Mouse (Mus musculus): Measurements from ENCODE around the gene Ccsap.
A peak's percentile ranks its signal among the peaks of the same experiment; 100 is the strongest.

Ccsap gene

DNA sequence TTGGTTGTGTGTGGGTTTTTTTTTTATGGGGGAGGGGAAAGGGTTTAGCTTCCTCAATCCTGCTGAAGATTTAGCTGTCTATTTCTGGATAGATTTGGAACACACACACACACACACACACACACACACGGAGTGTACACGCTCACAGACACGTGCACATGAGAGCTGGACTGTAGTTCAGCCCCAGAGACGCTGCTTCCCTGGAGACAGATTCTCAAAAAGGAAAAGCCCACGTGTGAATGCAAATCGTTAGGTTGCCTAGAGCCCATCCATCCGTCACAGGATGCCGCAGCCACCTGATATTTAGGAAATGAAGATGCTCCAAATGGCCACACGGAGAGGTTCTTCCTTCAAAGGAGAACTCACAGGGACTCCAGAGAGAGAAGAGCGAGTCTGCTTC lies 20.3 kb upstream of the Ccsap start:
- DNase-seq (ENCODE audit: low read depth, low spot score): no peak

DNA sequence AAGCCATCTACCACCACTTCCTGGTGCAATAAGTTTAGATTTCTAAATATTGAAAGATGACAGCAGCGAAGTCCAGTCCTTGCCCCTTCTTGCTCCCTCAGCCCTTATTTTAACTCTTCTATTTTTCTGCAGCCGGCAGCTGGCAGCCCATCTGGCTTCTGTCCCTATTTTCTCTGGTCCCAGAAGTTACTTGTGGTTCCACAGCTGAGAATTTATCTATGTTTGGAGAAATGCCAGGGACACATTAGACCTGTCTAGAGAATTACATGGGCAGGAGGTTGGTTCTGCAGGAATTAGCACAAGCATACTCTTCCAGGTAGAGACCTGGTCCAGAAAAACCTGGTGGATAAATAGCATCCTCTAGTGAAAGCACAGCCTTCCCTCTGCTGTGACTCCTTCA lies 17.9 kb upstream of the Ccsap start:
- DNase-seq (ENCODE audit: low read depth, low spot score): no peak

DNA sequence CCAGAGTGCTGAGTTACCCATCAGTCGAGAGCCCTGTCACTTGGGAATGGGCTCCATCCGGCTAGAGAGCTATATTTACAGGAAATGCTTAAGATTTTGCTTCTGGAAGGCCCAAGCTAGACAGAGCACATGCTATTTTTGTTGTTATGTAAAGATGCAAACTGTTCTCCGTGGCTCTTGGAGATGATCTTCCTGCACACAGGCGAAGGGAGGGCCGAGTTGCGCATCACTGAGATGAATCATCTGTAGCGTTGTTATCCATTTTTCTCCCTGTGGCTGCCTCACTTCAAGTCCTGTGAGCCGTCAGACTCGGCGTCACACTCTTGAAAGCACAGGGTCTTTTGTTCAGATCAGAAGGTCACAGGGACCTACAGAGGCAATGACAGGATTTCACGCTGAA lies 14.3 kb upstream of the Ccsap start:
- DNase-seq (ENCODE audit: low read depth, low spot score): no peak

DNA sequence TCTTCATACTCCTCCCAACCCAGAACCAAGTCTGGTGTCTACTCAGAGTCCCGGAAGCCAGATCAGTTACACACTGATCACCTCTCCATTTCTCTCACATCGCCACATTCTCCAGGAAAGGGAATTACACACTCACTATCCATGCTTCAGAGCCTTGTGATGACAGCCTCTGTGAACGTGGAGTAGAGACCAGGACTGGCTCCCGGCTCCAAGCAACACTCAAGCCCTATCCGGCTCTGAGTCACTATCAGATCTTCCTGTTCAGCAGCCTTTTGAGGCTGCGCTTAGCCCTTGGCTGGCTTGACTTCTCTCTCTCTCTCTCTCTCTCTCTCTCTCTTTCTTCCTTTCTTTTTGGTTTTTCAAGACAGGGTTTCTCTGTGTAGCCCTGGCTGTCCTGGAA lies 13.4 kb upstream of the Ccsap start:
- no peak for DNase-seq (ENCODE audit: low read depth, low spot score)

DNA sequence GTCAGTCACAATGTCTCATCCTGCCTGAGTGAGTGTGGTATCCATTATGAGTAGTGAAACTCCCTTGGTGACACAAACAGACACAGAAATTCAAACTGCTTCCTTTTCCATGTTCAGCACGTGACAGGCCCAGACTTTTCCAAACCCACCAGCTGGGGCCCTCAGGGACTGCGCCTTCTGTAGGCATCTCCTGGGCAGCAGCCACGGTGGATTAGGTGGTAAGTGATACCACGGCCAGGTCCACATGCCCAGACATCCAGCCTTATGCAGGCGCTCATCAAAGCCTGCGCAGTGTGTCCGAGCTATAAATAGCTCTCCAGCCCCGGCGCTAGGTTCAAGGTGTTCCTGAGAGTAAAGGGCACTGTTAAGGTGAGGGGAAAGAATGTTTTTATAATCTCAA lies 12.0 kb upstream of the Ccsap start:
- no peak for DNase-seq (ENCODE audit: low read depth, low spot score)

DNA sequence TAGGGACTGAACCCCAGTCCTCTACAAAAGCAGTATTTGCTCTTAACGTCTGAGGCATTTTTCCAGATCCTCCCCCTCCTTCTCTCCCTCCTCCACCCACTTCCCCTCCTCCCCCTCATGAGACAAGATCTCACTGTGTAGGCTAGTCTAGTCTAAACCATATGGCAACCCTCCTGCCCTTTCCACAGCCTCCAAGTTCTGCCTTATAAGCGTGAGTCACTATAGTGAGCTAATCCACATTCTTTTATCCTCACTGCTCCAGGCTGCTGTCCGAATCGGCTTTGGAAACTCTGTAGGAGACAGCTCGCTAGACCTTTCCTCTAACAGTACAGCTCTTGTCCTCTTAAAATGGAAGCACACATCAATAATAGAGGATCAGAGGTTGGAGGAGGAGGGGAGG lies 7.0 kb upstream of the Ccsap start:
- DNase-seq (ENCODE audit: low read depth, low spot score): no peak

DNA sequence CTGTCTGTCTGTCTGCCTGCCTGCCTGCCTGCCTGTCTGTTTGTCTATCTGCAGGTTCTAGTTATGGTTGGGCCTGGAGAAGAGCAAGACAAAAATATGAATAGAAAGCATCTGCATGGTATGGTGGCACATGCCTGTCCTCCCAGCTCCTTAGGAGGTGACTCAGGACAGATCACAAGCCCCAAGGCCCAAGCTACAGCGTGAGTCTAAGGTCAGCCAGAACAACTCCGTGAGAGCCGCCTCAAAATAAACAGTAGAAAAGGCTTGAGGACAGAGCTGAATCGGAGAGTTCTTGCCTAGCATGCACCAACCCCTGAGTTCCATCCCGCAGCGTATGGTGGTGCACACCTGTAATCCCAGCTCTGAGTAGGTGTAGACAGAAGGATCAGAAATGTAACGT lies 5.8 kb upstream of the Ccsap start:
- DNase-seq (ENCODE audit: low read depth, low spot score): no peak

DNA sequence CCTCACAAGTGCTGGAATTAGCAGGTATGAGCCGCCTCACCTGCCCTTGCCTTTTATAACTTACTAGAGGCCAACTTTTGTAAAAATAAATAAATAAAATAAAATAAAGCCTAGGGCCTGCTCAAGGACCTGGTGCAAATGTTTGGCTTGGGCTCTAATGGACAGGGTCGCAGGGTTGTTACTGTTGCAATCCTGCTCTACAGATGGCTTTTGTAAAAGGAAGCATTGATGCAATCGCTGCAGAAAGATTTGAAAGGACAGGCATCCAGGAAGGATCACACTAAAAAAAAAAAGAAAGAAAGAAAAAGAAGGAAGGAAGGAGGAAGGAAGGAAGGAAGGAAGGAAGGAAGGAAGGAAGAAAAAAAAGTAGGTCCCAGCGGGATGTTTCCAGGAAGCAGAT lies 377 bp upstream of the Ccsap start:
- no peak for DNase-seq (ENCODE audit: low read depth, low spot score)

DNA sequence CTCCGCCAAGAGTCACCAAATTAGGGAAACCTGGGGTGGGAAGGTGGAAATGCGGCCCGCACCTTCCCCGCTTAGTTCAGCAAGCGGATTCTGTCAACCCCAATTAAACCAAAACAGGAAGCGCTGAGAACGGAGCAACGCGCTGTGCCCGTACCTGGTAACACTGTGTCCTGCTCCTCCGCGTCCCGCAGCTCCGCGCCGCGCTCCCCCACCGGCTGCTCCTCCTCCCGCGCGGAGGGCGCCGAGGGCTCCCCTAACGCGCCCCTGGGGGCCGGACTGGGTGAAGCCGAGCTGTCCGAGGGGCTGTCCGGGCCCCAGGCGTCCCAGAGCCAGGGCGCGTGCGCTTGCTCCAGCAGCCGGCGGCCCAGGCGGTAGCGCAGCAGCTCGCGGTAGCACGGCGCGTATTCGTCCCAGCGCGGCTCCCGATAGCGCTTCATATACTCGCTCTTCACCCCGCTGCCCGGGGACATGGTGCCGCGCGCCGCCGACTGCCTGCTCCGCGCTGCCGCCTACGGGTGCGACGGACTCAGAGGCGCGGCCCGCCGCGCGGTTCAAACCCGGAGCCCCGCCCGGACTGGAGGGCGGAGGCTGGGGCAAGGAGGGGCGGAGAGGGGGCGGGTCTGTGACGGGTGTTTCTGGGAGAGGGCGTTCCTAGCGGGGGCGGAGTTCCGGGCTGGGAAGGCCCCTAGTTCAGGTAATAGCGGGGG lies 915 bp downstream of the Ccsap start:
- DNase-seq (ENCODE audit: low read depth, low spot score): peak; percentile 93

DNA sequence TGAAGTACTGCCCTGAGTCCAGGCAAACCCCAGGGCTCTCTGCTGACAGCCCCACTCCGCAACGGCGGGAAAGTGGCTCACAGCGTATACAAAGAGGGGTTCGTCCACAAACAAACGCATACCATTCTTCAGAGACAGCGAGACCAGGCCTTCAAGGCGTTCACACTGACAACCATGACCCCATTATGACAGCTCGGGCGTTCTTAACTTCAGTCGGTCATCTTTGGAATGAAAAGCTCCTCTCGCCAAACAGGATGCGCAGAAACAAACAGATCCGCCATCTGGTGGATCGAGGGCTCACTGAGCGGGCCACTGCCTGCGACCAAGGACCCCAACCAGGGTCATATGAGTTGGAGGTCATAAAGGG lies 1.5 kb downstream of the Ccsap start:
- no peak for DNase-seq (ENCODE audit: low read depth, low spot score)

DNA sequence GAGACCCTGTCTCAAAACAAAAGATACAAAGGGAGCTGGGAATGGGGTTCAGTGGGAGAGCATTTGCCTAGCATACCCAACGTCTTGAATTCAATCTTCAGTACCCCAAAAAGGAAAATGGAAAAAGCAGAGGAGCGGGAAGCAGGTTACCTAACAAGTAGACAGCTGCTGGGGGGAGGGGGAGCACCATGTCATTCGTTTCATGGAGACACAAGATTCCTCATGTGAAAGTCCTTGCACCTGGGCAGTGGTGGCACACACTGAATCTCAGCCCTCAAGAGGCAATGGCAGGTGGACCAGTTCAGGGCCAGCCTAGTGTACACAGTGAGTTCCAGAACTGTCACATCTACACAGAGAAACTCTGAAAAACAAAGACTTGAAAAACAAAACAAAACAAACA lies 2.6 kb downstream of the Ccsap start:
- no peak for DNase-seq (ENCODE audit: low read depth, low spot score)

DNA sequence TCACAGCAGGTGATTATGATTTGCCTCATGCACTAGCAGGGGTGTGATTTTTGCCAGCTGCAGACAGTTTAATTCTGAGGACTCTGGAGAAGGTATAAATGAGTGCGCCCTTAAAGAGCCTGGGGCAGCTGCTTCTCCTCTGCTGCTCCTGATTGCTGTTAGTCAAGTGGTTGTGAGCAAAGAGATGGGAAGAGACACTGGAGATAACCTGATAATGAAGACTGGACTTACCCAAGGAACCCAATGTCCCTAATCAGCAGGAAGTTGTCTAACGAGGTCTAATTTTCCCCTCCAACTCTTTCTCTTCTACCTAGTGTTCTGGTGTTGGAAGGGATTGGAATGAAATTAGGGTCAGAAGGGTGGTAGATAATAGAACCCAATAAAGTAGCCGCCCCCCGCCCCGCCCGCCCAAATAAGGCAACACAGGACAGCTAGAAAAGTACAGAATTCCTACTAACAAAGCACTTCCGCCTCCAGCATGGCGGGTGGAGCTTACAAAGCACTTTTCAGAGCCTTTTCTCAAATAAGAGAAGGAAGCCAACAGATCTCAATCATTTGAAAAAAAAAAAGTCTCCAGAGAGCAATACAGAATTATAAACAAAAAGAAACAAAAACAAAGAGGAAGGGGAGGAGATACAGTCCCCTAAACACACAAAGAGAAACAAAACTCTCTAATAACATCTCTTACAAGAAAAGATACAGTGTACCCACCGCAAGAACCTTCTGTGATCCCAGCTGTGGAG lies 5.1 kb downstream of the Ccsap start:
- no peak for DNase-seq (ENCODE audit: low read depth, low spot score)

DNA sequence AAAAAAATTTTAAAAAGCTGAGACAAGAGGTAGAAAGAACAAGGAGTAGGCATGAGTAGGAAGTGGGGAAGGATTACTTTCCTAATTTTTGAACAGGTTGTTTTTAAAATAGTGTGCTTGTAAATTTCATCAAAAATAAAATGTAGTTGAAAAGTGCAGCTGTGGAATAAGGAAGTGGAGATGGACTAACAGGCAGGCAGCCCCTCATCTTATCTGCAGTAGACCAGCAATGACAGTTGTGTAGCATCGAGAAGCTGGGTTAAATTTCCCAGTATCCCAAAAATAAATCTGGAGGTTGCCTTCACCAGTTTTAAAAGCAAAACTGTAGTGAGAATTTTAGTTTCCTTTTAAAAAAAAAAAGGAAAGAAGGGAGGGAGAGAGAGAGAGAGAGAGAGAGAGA lies 5.8 kb downstream of the Ccsap start:
- DNase-seq (ENCODE audit: low read depth, low spot score): no peak

DNA sequence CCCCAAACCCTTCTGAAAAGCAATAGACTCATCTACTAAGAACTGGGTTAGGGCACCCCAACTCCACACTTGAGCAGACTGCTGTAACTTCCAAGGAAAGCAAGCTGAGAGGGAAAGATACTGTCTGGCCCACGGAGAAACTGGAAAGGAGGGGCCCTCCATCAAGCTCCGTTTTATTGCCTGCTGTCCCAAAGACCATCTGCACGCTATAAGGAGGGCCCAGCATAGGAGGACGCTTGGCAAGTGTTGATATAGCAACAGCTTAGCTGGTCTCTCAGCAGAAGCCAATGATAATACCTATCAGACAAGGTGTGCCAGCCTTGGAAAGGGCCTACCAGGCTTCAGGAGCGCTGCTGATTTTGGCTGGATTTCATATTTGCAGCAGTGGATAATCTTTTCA lies 8.4 kb downstream of the Ccsap start:
- DNase-seq (ENCODE audit: low read depth, low spot score): no peak

DNA sequence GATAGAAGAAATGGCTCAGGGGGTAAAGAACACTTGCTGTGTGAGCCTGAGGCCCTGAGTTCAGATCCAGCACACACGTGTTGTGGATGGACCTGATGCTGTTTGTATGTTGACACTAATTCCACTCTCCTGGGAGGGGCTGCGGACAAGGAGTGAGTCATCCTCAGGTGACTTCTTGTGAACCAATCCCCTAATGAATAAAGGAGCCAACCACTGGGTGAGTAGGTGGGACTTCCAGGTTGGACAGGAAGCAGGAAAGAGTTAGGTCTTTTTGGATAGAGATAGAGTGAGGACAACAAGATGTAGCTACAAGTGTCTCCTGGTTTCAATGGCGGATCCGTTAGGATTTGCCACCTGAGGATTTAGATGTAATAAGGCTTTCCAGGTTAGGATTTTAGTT lies 10.7 kb downstream of the Ccsap start:
- peak; percentile 91 for DNase-seq (ENCODE audit: low read depth, low spot score)

DNA sequence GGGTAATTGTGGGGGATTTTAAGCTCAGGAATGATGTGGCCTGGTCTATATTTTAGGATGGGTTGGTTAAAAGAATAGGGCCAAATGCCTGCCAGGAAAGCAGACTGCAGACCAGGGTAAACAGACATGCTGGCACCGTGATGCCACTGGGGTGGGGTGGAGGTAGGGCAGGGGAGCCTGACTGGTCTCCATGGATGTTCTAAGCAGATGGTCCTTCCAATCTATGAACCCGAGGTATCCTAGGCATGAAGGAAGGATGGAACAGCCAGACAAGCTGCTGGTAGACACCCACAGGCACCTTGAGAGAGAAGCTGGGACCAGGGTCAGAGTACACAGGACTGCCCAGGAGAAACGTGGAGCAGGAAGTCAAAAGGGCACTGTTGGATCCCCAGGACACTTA lies 12.5 kb downstream of the Ccsap start:
- no peak for DNase-seq (ENCODE audit: low read depth, low spot score)

DNA sequence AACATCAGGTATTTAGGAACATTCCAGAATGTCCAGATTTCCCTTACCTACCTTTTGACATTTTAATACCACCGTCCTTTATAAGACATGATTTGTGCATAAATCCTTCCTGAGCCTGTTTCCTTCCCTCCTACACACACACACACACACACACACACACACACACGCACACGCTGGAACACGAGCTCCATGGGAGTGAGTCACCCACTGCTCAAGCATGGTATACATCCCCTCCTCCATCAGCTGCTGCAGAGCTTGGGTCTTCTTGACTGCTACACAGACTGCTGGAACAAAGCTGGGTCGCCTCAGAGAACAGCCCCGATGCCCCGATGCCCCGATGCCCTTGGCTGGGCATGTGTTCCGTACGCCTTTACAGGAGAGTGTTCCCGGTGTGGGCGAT lies 13.5 kb downstream of the Ccsap start:
- no peak for DNase-seq (ENCODE audit: low read depth, low spot score)

DNA sequence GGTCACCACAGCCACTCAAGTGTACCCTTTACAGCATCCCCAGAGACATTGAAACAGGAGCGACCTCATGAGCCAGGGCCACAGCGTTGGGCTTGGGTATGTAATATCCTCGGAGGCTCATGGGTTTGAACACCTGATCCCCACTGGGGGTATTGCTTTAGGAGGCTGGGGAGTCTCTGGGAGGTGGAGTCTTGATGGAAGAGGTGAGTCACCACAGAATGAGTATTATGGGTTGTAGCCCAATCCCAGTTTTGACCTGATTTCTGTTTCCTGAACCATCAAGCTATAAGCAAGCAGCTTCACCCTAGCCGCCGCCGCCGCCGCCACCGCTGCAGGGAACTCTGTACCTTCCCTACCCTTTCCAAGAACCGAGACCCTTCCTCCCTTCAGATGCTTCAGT lies 14.0 kb downstream of the Ccsap start:
- no peak for DNase-seq (ENCODE audit: low read depth, low spot score)

DNA sequence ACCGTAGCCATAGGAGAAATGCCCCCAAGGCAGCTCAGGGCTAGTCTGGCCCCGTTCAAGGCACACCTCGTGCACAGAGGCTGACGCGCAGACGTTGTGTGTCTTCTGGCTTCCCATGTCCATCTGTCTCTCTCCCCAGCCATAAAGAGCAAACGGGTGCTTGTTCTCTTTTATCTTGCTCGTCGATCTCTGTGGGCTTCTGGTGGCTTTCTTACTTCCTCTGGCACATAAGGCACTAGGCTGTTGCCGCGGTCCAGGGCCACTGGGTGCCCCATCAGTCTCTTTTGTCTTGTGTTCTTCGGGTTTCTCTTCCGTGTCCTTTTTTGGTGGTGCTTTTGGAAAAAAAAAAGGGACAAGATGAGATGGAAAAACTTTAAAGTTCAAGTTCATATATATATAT lies 14.9 kb downstream of the Ccsap start:
- no peak for DNase-seq (ENCODE audit: low read depth, low spot score)

DNA sequence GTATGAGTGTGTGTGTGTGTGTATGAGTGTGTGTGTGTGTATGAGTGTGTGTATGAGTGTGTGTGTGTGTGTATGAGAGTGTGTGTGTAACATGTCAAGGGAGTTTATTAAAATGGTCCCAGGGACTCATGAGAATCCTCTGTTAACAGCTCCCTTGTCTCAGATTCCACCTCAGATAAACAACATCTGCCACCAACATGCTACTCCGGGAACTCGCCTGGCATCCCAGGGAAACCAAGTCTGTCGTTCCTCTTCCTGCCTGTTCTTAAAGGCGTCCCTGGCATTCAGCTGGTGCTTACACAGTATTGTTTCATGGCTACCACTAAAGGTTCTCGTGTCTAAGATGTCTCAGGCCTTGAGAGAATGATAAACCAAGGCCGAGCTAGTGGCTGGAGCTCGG lies 15.7 kb downstream of the Ccsap start:
- DNase-seq (ENCODE audit: low read depth, low spot score): no peak

DNA sequence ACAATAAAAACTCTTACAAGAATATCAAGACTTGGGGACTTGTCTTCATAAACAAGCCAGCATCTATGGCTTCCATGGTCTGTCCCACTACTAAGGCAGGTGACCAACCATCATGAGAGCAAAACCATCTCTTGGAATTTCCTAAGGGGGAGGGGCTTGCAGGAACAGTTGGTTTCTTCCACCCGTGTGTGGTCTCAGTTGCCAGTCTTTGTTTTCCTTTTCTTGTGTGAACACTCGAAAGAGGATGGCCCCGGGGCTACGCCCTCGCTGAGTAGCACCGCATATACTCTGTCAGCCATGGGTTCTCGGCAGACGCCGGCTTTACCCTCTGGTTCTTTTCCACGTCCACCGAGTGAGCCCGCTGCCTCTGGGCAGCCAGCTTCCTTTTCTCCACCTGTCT lies 17.9 kb downstream of the Ccsap start:
- DNase-seq (ENCODE audit: low read depth, low spot score): peak; percentile 68

DNA sequence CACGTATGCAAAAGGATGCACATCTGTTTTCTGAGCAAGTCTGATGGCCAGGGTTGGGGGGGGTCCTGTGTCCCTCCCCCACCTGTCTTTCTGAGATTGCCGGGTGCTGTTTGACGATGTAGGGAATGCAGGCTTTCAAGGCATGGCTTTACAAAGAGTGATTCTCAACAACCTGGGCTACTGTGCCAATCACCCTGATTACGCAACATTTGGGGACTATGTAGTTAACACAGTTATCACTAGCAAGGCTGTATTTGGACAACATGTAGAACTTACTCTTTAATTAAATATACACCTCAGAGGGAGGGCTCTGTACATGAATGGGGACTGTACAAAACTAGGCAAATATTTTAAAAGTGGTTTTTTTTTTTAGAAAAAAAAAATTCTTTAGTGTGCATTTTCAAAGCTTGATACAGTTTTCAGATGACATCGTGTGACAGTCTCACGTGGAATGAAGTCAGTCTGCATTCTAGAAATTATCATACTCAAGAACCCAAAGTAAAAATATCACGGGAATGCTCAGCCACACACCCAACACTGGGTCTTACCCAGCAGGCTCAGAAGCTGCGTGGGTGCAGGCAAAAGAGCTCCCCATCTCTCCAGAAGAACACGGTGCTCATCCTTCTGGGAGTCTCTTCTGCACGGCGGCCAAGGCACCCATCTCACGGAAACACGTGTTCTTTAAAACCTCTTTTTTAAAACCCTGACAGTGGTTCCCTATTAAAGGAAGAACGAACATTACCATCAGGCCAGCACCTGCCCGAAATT lies 19.2 kb downstream of the Ccsap start:
- DNase-seq (ENCODE audit: low read depth, low spot score): no peak

DNA sequence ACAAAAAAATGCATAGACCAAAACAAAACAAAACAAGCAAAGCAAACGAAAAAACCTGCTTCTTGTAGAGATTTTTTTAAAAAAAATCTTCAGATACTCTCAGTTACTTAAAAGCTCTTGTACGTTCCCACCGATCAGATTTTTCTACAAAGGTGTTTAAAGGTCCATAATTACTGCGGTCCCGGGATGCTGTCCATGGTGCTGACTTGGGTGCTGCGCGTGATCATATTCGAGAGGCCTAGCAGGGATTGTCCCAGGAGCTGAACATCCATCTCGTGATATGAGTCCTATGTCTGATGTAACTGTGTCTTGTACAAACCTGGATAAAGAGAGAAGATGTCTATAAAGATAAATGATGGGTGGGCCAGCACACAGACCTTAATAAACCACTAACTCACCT lies 21.5 kb downstream of the Ccsap start:
- peak; percentile 47 for DNase-seq (ENCODE audit: low read depth, low spot score)

All from ES-CJ7 (cell line).